Mouse (Mus musculus) ES-E14 (cell line): ENCODE measurements at regions not wholly inside any gene's neighbourhood (a gene's known extent, or its start where the extent isn't known, plus 50 kb on each side); places are given as distances from the start of the nearest gene placed in this dataset.

Experiments used
- CHD2 ChIP-seq: IDR thresholded peaks from 2 replicates; pipeline ENCODE4 v1.6.1; 2014; ENCODE audit warnings: mild to moderate bottlenecking, low read depth, low read length, inconsistent platforms
- MAFK ChIP-seq: IDR thresholded peaks from 2 replicates; pipeline ENCODE4 v1.6.1; 2014; ENCODE audit warnings: mild to moderate bottlenecking, low read depth, low read length, inconsistent platforms; ENCODE audit not compliant: insufficient read depth
- ZNF384 ChIP-seq: IDR thresholded peaks from 2 replicates; pipeline ENCODE4 v1.6.1; 2012; ENCODE audit warnings: low read depth, low read length, inconsistent platforms

DNA sequence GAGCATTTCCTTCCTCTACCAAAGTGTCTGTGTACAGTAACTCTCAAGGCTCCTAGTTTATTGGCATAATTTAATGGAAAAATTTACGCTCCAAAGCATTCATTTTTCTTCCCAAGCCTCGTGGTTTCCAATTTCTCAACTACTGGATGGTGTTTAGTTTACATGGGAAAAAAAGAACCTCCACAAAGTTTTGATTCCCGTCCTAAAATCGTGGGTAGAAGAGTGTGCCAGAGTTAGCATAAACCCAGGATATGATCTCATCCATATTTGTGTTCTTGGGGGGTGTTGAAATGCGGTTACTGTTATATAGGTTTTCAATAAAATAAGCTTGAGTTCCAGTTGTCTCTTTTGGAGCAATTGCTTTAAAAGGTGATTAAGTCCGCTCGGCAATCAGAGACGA, 406.2 kb upstream of the Frg1 start:
- TF ChIP-seq CHD2 (no peak), ZNF384 (no peak), MAFK (no peak)
